Mouse (Mus musculus) splenic B cell, adult 2 months (primary cell): ENCODE results near the gene Idh2.
"Not testable (repeated sequence)": the region's sequence is repeated elsewhere in the genome, so short reads cannot be mapped to it uniquely, and the experiment has no call there.

Source experiments
- DNase-seq: peaks from one replicate; pipeline ENCODE4 v3.0.0-alpha.2; 2011; ENCODE audit warnings: low read depth, low spot score
- H3K27me3 ChIP-seq: 2 replicates; pipeline ENCODE4 v1.6.1; 2012; ENCODE audit warnings: mild to moderate bottlenecking, low read length, moderate library complexity, mixed read lengths; ENCODE audit not compliant: control insufficient read depth, poor library complexity, insufficient read depth, severe bottlenecking
- H3K36me3 ChIP-seq: 2 replicates; pipeline ENCODE4 v1.6.1; 2012; ENCODE audit warnings: mild to moderate bottlenecking, low read length, moderate library complexity, mixed read lengths; ENCODE audit not compliant: control insufficient read depth, poor library complexity, insufficient read depth, severe bottlenecking

The Idh2 gene

GRCm38 (mm10) chr7:80063902-80064736 is 51.1 kb downstream of the Idh2 start:
- H3K27me3 ChIP-seq, result no peaks in the 10 kb centered on the region
- no peaks in the 10 kb centered on the region; the same call in 1 of the 2 replicates for H3K36me3 ChIP-seq
- DNase-seq, result peak; percentile 36

GRCm38 (mm10) chr7:80063244-80063643 is 51.9 kb downstream of the Idh2 start:
- Histone ChIP-seq H3K27me3 (no peaks in the 10 kb centered on the region), H3K36me3 (no peaks in the 10 kb centered on the region; the same call in 1 of the 2 replicates)
- DNase-seq, result no peak

GRCm38 (mm10) chr7:80062083-80062826 is 52.9 kb downstream of the Idh2 start:
- no peak for DNase-seq
- Histone ChIP-seq H3K27me3 (no peaks in the 10 kb centered on the region), H3K36me3 (no peaks in the 10 kb centered on the region; the same call in 1 of the 2 replicates)

- Histone ChIP-seq H3K36me3 (no peaks in the 10 kb centered on the region; the same call in 1 of the 2 replicates), H3K27me3 (no peaks in the 10 kb centered on the region)
- DNase-seq, result no peak
These were observed 55.0 kb downstream of the Idh2 start for GRCm38 (mm10) chr7:80060012-80060778.

GRCm38 (mm10) chr7:80059064-80059838 is 55.9 kb downstream of the Idh2 start:
- no peaks in the 10 kb centered on the region for H3K27me3 ChIP-seq
- DNase-seq, result peak; percentile 33
- peaks cover under 1% of the 10 kb centered on the region; the same call in 1 of the 2 replicates for H3K36me3 ChIP-seq

- DNase-seq, result no peak
- Histone ChIP-seq H3K36me3 (peaks cover 2% of the 10 kb centered on the region; the same call in 1 of the 2 replicates), H3K27me3 (no peaks in the 10 kb centered on the region)
These were observed 56.7 kb downstream of the Idh2 start for GRCm38 (mm10) chr7:80058405-80059063.

GRCm38 (mm10) chr7:80057781-80058180 is 57.4 kb downstream of the Idh2 start:
- no peak for DNase-seq
- Histone ChIP-seq H3K27me3 (no peaks in the 10 kb centered on the region), H3K36me3 (peaks cover 2% of the 10 kb centered on the region; the same call in 1 of the 2 replicates)

- no peak for DNase-seq
- peaks cover 2% of the 10 kb centered on the region; the same call in 1 of the 2 replicates for H3K36me3 ChIP-seq
- H3K27me3 ChIP-seq, result no peaks in the 10 kb centered on the region
These were observed 58.0 kb downstream of the Idh2 start for GRCm38 (mm10) chr7:80057002-80057691.

- Histone ChIP-seq H3K27me3 (no peaks in the 10 kb centered on the region), H3K36me3 (peaks cover 2% of the 10 kb centered on the region; the same call in 1 of the 2 replicates)
- no peak for DNase-seq
These were observed 59.4 kb downstream of the Idh2 start for GRCm38 (mm10) chr7:80055781-80056180.

GRCm38 (mm10) chr7:80053147-80053546 is 62.0 kb downstream of the Idh2 start:
- peaks cover 2% of the 10 kb centered on the region; the same call in 1 of the 2 replicates for H3K36me3 ChIP-seq
- DNase-seq, result no peak
- no peaks in the 10 kb centered on the region for H3K27me3 ChIP-seq

- Histone ChIP-seq H3K36me3 (peaks cover 2% of the 10 kb centered on the region; the same call in 1 of the 2 replicates), H3K27me3 (no peaks in the 10 kb centered on the region)
- no peak for DNase-seq
These were observed 62.9 kb downstream of the Idh2 start for GRCm38 (mm10) chr7:80052261-80052660.

GRCm38 (mm10) chr7:80051835-80052234 is 63.4 kb downstream of the Idh2 start:
- peaks cover 2% of the 10 kb centered on the region; the same call in 1 of the 2 replicates for H3K36me3 ChIP-seq
- no peak for DNase-seq

GRCm38 (mm10) chr7:80050382-80050781 is 64.8 kb downstream of the Idh2 start:
- not testable (repeated sequence) for DNase-seq

More at GRCm38 (mm10) chr7:80051835-80052234, 63.4 kb downstream of the Idh2 start:
- H3K27me3 ChIP-seq, result no peaks in the 10 kb centered on the region

More at GRCm38 (mm10) chr7:80050382-80050781, 64.8 kb downstream of the Idh2 start:
- not testable (repeated sequence) for H3K36me3 ChIP-seq, H3K27me3 ChIP-seq
